In genomic region chr11:118142547-118143165, GRCm38 (mm10) we compare ENCODE assay signal across 12 mouse cellular contexts. TPM values are rescaled to one million over a fixed set of nuclear protein-coding genes. Genes with fewer than 3 reads are reported as not detected.
DNase-seq lines count a peak whose midpoint lies in the region; ATAC-seq and TF ChIP-seq lines count a peak whose summit lies in the region.
"Had no signal": no experiment of that assay in that cellular context is flagged by ENCODE, and none has a peak within 500 bp of the region (broad histone marks: within the 10 kb centered on the region; RNA-seq: fewer than 3 reads in every experiment).

No protein-coding gene starts in this region.

- H3K4me2 ChIP-seq in hindbrain, postnatal 0 days (ENCODE audit: low read depth, low read length), result no peak overlapping the region
- H3K4me2 ChIP-seq in forebrain, embryonic 15.5 days (replicated peaks), result no peak overlapping the region
- H3K4me2 ChIP-seq: lung, embryonic 15.5 days had no signal

- H3K9ac ChIP-seq in hindbrain, postnatal 0 days (replicated peaks; ENCODE audit: low read length), result no peak overlapping the region
- H3K9ac ChIP-seq in ES-E14 (ENCODE audit: insufficient read depth, low read depth, low read length, poor library complexity, severe bottlenecking), result peak overlapping the region; percentile 9; the same call in 1 of the 2 replicates
- no peak overlapping the region for H3K9ac ChIP-seq in forebrain, embryonic 15.5 days (replicated peaks)
- H3K9ac ChIP-seq: lung, embryonic 15.5 days had no signal

- no peak overlapping the region for H3K4me3 ChIP-seq in hindbrain, embryonic 10.5 days
- H3K4me3 ChIP-seq in hindbrain, postnatal 0 days (ENCODE audit: low read length), result no peak overlapping the region
- peak overlapping the region in 1 of 2 experiments; percentile 25; a peak in 1 of 4 replicates for H3K4me3 ChIP-seq in ES-E14 (ENCODE audit: insufficient read depth in 1 of 2, low read depth in 1 of 2, low read length in 2 of 2, poor library complexity in 1 of 2, severe bottlenecking in 1 of 2)
- H3K4me3 ChIP-seq in forebrain, embryonic 15.5 days, result no peak overlapping the region
- H3K4me3 ChIP-seq: lung, embryonic 15.5 days had no signal

- H3K4me1 ChIP-seq in hindbrain, embryonic 10.5 days (replicated peaks), result peaks cover 26% of the 10 kb centered on the region
- no peaks in the 10 kb centered on the region for H3K4me1 ChIP-seq in hindbrain, postnatal 0 days (ENCODE audit: insufficient read depth, low read length)
- H3K4me1 ChIP-seq in ES-E14 (ENCODE audit: control insufficient read depth in 2 of 2, insufficient read depth in 2 of 2, low read length in 2 of 2, poor library complexity in 1 of 2), result peaks cover 8 to 13% of the 10 kb centered on the region in 2 experiments; a peak in 3 of 4 replicates
- H3K4me1 ChIP-seq in forebrain, embryonic 15.5 days, result peaks cover 7% of the 10 kb centered on the region
- H3K4me1 ChIP-seq: lung, embryonic 15.5 days had no signal

- peak overlapping the region; percentile 73 for H3K27ac ChIP-seq in hindbrain, embryonic 10.5 days
- no peak overlapping the region for H3K27ac ChIP-seq in hindbrain, postnatal 0 days
- H3K27ac ChIP-seq in ES-E14 (ENCODE audit: insufficient read depth, low read depth, low read length, poor library complexity, severe bottlenecking), result peak overlapping the region; percentile 15; the same call in 1 of the 2 replicates
- H3K27ac ChIP-seq in forebrain, embryonic 15.5 days (replicated peaks), result peak overlapping the region; percentile 37; the same call in 1 of the 2 replicates
- H3K27ac ChIP-seq: lung, embryonic 15.5 days had no signal

- 0 out of 2 replicates have a peak, but pooled peaks cover 4% of the 10 kb centered on the region for H3K36me3 ChIP-seq in hindbrain, embryonic 10.5 days
- H3K36me3 ChIP-seq in hindbrain, postnatal 0 days (ENCODE audit: insufficient read depth, low read length), result no peaks in the 10 kb centered on the region
- no peaks in the 10 kb centered on the region for H3K36me3 ChIP-seq in ES-E14 (ENCODE audit: control insufficient read depth, insufficient read depth, low read length, poor library complexity, severe bottlenecking)
- no peaks in the 10 kb centered on the region for H3K36me3 ChIP-seq in forebrain, embryonic 15.5 days
- H3K36me3 ChIP-seq: lung, embryonic 15.5 days had no signal

- in situ Hi-C loops in ES-E14 (cut with MboI; ENCODE audit: low sequenced_read_pairs in 2 of 2, unreplicated experiment in 2 of 2), result no loop called here

- 22% methylated on average over 7 of the region's 7 CpGs for WGBS in hindbrain, embryonic 10.5 days
- 13% methylated on average over 7 of the region's 7 CpGs for WGBS in hindbrain, postnatal 0 days
- 6% methylated on average over 7 of the region's 7 CpGs for WGBS in forebrain, embryonic 15.5 days

- DNase-seq in hindbrain, embryonic 10.5 days (ENCODE audit: low spot score), result peak; percentile 20
- DNase-seq in hindbrain, postnatal 0 days (ENCODE audit: low spot score), result no peak
- DNase-seq in ES-E14 (ENCODE audit: low read depth, low spot score), result no peak
- peak; percentile 54 for DNase-seq in naive thymus-derived CD4-positive, alpha-beta T cell, adult 2 months (ENCODE audit: low read depth)
- DNase-seq in layer of hippocampus, postnatal 10 days (ENCODE audit: low spot score in 2 of 2), result no peak
- no peak for DNase-seq in frontal cortex, postnatal 25 days (ENCODE audit: low spot score in 2 of 2)
- DNase-seq: heart, postnatal 14 days; right cerebral cortex, postnatal 14 days had no signal

- H3K27me3 ChIP-seq in hindbrain, embryonic 10.5 days (ENCODE audit: insufficient read depth, poor library complexity, severe bottlenecking), result no peaks in the 10 kb centered on the region
- H3K27me3 ChIP-seq in hindbrain, postnatal 0 days (ENCODE audit: insufficient read depth, low read length), result no peaks in the 10 kb centered on the region
- H3K27me3 ChIP-seq in forebrain, embryonic 15.5 days, result no peaks in the 10 kb centered on the region
- H3K27me3 ChIP-seq: lung, embryonic 15.5 days had no signal

- H3K9me3 ChIP-seq in hindbrain, embryonic 10.5 days, result no peaks in the 10 kb centered on the region
- no peaks in the 10 kb centered on the region for H3K9me3 ChIP-seq in hindbrain, postnatal 0 days (ENCODE audit: low read length)
- no peaks in the 10 kb centered on the region for H3K9me3 ChIP-seq in ES-E14 (ENCODE audit: control insufficient read depth, insufficient read depth, low read depth, low read length)
- H3K9me3 ChIP-seq in forebrain, embryonic 15.5 days, result no peaks in the 10 kb centered on the region
- H3K9me3 ChIP-seq: lung, embryonic 15.5 days had no signal

- no peak for TF ChIP-seq CTCF in hindbrain, postnatal 0 days (IDR thresholded peaks at IDR 0.05; ENCODE audit: low read depth)

- no peak for ATAC-seq in hindbrain, postnatal 0 days
- no peak for ATAC-seq in forebrain, embryonic 15.5 days (replicated peaks)
- ATAC-seq in inflammation-experienced regulatory T-cells, adult 6 months, result no peak
- ATAC-seq: CD4-positive, CD25-positive, alpha-beta regulatory T cell, adult 4 months had no signal

TF ChIP-seq in ES-E14, 5 proteins besides CTCF, POLR2A, EP300 and RAD21:
- TF ChIP-seq ZC3H11A (IDR thresholded peaks at IDR 0.05; ENCODE audit: borderline replicate concordance, low read depth, low read length) (no peak), HCFC1 (IDR thresholded peaks at IDR 0.05; ENCODE audit: borderline replicate concordance, insufficient read depth, low read length) (no peak), CHD2 (IDR thresholded peaks at IDR 0.05; ENCODE audit: low read depth, low read length) (no peak), ZNF384 (IDR thresholded peaks at IDR 0.05; ENCODE audit: low read depth, low read length) (no peak), MAFK (IDR thresholded peaks at IDR 0.05; ENCODE audit: insufficient read depth, low read depth, low read length) (no peak)

RNA-seq across cellular contexts. Expression of gene Dnah17, which starts 12.2 kb away (rescaled TPM):
- 0.19 and 0.33 TPM in 2 replicates for polyA plus RNA-seq in hindbrain, embryonic 10.5 days (2016; fragmentation: Nextera tagmentation; extraction: Ambion mirVana)
- 0.07 TPM in 1 of 2 replicates, not detected in the other for total RNA-seq in hindbrain, postnatal 0 days (2014; rRNA removed)
- 0.13 and 0.16 TPM in 2 replicates for polyA plus RNA-seq in hindbrain, postnatal 0 days (2015; fragmentation: Nextera tagmentation; extraction: Ambion mirVana)
- total RNA-seq in ES-E14 (2012; rRNA removed), result 0.40 and 1.0 TPM in 2 replicates
- 0.27 TPM in 2 replicates for polyA plus RNA-seq in forebrain, embryonic 15.5 days (2015; fragmentation: Nextera tagmentation; extraction: Ambion mirVana)
- under 1 TPM; 0.14 to 0.16 TPM for total RNA-seq in layer of hippocampus, postnatal 10 days (2021)
- under 1 TPM; 0.11 to 0.73 (median 0.60) TPM for polyA plus RNA-seq in inflammation-experienced regulatory T-cells, adult 6 months (2017; shearing (Covaris generic))

Comparison
In these comparisons a context has a peak if more than half of its experiments do, and no peak if none do; other contexts are left out.
1. DNase-seq: peak in hindbrain, embryonic 10.5 days (single experiment) and naive thymus-derived CD4-positive, alpha-beta T cell, adult 2 months (single experiment); none in hindbrain, postnatal 0 days (single experiment), ES-E14 (single experiment), layer of hippocampus, postnatal 10 days (0 of 2) and frontal cortex, postnatal 25 days (0 of 2).